Mouse (Mus musculus) neural tube, embryonic 14.5 days (tissue): ENCODE measurements at regions not wholly inside any gene's neighbourhood (a gene's known extent, or its start where the extent isn't known, plus 50 kb on each side); places are given as distances from the start of the nearest gene placed in this dataset.

Experiments used
- ATAC-seq: fragments of 200-750 bp; cut with Nextera tagmentation; 2 replicates; pipeline ENCODE4 v1.8.0; 2017; ENCODE audit warnings: low read depth, mild to moderate bottlenecking, moderate TSS enrichment, moderate library complexity
- H3K27ac ChIP-seq: fragments of 300-500 bp; sonication (generic); 2 replicates; pipeline ENCODE4 v1.5.1; 2014; ENCODE audit warnings: low read depth, mild to moderate bottlenecking, control low read depth, low read length, moderate library complexity, mixed read lengths
- H3K27me3 ChIP-seq: fragments of 300-500 bp; sonication (generic); 2 replicates; pipeline ENCODE4 v1.6.1; 2014; ENCODE audit warnings: low read length; ENCODE audit not compliant: control insufficient read depth, insufficient read depth
- H3K36me3 ChIP-seq: fragments of 300-500 bp; sonication (generic); 2 replicates; pipeline ENCODE4 v1.6.1; 2014; ENCODE audit warnings: low read length, mixed read lengths; ENCODE audit not compliant: control insufficient read depth, insufficient read depth
- H3K4me1 ChIP-seq: fragments of 300-500 bp; sonication (generic); 2 replicates; pipeline ENCODE4 v1.6.1; 2014; ENCODE audit warnings: low read length; ENCODE audit not compliant: control insufficient read depth, insufficient read depth
- H3K4me2 ChIP-seq: fragments of 300-500 bp; sonication (generic); 2 replicates; pipeline ENCODE4 v1.6.1; 2014; ENCODE audit warnings: mild to moderate bottlenecking, low read depth, low read length, control low read depth
- H3K4me3 ChIP-seq: fragments of 300-500 bp; sonication (generic); 2 replicates; pipeline ENCODE4 v1.5.1; 2014; ENCODE audit warnings: low read depth, low read length, control low read depth, mixed read lengths
- H3K9ac ChIP-seq: fragments of 300-500 bp; sonication (generic); replicated peaks from 2 replicates; pipeline ENCODE4 v1.6.1; 2014; ENCODE audit warnings: low read depth, mild to moderate bottlenecking, control low read depth, low read length, mixed read lengths
- H3K9me3 ChIP-seq: fragments of 300-500 bp; sonication (generic); 2 replicates; pipeline ENCODE4 v1.6.1; 2016; ENCODE audit warnings: low read length; ENCODE audit not compliant: control insufficient read depth
- WGBS: fragments of 180-500 bp; shearing (Covaris S2); extraction: QIAGEN DNeasy Blood & Tissue Kit; methylation state at CpG from one replicate; pipeline ENCODE4 v1.1.7; 2014; 5-methylcytosine and 5-hydroxymethylcytosine counted together

- WGBS: 86% methylated on average over 4 of the region's 4 CpGs
- H3K27ac ChIP-seq: no peak overlapping the region
- no peaks in the 10 kb centered on the region for H3K27me3 ChIP-seq
- no peaks in the 10 kb centered on the region for H3K36me3 ChIP-seq
- no peak overlapping the region for H3K4me3 ChIP-seq
- H3K4me1 ChIP-seq: no peaks in the 10 kb centered on the region
- no peak overlapping the region for H3K9ac ChIP-seq
- no peak for ATAC-seq
- H3K4me2 ChIP-seq: no peak overlapping the region
- H3K9me3 ChIP-seq: no peaks in the 10 kb centered on the region
Measured at GRCm38 (mm10) chr1:80076357-80076756, 141.9 kb downstream of the Fam124b start.

GRCm38 (mm10) chr1:80074376-80074775, 143.9 kb downstream of the Fam124b start:
- Histone ChIP-seq H3K4me3 (no peak overlapping the region), H3K4me2 (no peak overlapping the region), H3K36me3 (no peaks in the 10 kb centered on the region), H3K9ac (no peak overlapping the region), H3K27me3 (no peaks in the 10 kb centered on the region), H3K9me3 (no peaks in the 10 kb centered on the region), H3K27ac (no peak overlapping the region), H3K4me1 (no peaks in the 10 kb centered on the region)
- 90% methylated on average over 4 of the region's 4 CpGs for WGBS
- no peak for ATAC-seq

- ATAC-seq: no peak
- Histone ChIP-seq H3K27ac (no peak overlapping the region), H3K9ac (no peak overlapping the region), H3K27me3 (no peaks in the 10 kb centered on the region), H3K4me1 (no peaks in the 10 kb centered on the region), H3K4me2 (no peak overlapping the region), H3K9me3 (no peaks in the 10 kb centered on the region), H3K36me3 (no peaks in the 10 kb centered on the region), H3K4me3 (no peak overlapping the region)
- WGBS: 89% methylated on average over 3 of the region's 3 CpGs
Measured at GRCm38 (mm10) chr1:80073950-80074349, 144.3 kb downstream of the Fam124b start.

- no peak overlapping the region for H3K4me3 ChIP-seq
- H3K27me3 ChIP-seq: no peaks in the 10 kb centered on the region
- WGBS: 79% methylated on average over 4 of the region's 4 CpGs
- H3K4me2 ChIP-seq: no peak overlapping the region
- H3K4me1 ChIP-seq: no peaks in the 10 kb centered on the region
- H3K36me3 ChIP-seq: no peaks in the 10 kb centered on the region
- H3K27ac ChIP-seq: no peak overlapping the region
- no peaks in the 10 kb centered on the region for H3K9me3 ChIP-seq
- ATAC-seq: no peak
- no peak overlapping the region for H3K9ac ChIP-seq
Measured at GRCm38 (mm10) chr1:80069141-80069540, 149.1 kb downstream of the Fam124b start.

GRCm38 (mm10) chr1:80062121-80062520, 156.2 kb downstream of the Fam124b start:
- Histone ChIP-seq H3K36me3 (no peaks in the 10 kb centered on the region), H3K4me1 (no peaks in the 10 kb centered on the region), H3K4me3 (no peak overlapping the region), H3K4me2 (no peak overlapping the region), H3K27ac (no peak overlapping the region), H3K9me3 (no peaks in the 10 kb centered on the region), H3K9ac (no peak overlapping the region), H3K27me3 (no peaks in the 10 kb centered on the region)
- WGBS: 63% methylated on average over 1 of the region's 1 CpGs
- ATAC-seq: no peak

- H3K4me1 ChIP-seq: no peaks in the 10 kb centered on the region
- H3K27me3 ChIP-seq: no peaks in the 10 kb centered on the region
- H3K4me3 ChIP-seq: no peak overlapping the region
- WGBS: 63% methylated on average over 7 of the region's 7 CpGs
- H3K27ac ChIP-seq: no peak overlapping the region
- no peak overlapping the region for H3K9ac ChIP-seq
- ATAC-seq: no peak
- H3K9me3 ChIP-seq: no peaks in the 10 kb centered on the region
- H3K4me2 ChIP-seq: no peak overlapping the region
- no peaks in the 10 kb centered on the region for H3K36me3 ChIP-seq
Measured at GRCm38 (mm10) chr1:80061632-80062031, 156.6 kb downstream of the Fam124b start.

GRCm38 (mm10) chr1:80045141-80045540, 173.1 kb downstream of the Fam124b start:
- H3K9ac ChIP-seq: no peak overlapping the region
- H3K4me1 ChIP-seq: no peaks in the 10 kb centered on the region
- H3K27me3 ChIP-seq: no peaks in the 10 kb centered on the region
- H3K9me3 ChIP-seq: no peaks in the 10 kb centered on the region
- H3K27ac ChIP-seq: no peak overlapping the region
- H3K36me3 ChIP-seq: no peaks in the 10 kb centered on the region
- ATAC-seq: no peak
- H3K4me2 ChIP-seq: no peak overlapping the region
- no peak overlapping the region for H3K4me3 ChIP-seq
- 93% methylated on average over 10 of the region's 10 CpGs for WGBS

- Histone ChIP-seq H3K9me3 (no peaks in the 10 kb centered on the region), H3K27me3 (no peaks in the 10 kb centered on the region), H3K36me3 (no peaks in the 10 kb centered on the region), H3K4me1 (no peaks in the 10 kb centered on the region), H3K4me2 (no peak overlapping the region), H3K4me3 (no peak overlapping the region), H3K27ac (no peak overlapping the region), H3K9ac (no peak overlapping the region)
- WGBS: 88% methylated on average over 3 of the region's 3 CpGs
- ATAC-seq: no peak
Measured at GRCm38 (mm10) chr1:80040409-80040808, 177.9 kb downstream of the Fam124b start.

- H3K4me2 ChIP-seq: no peak overlapping the region
- no peaks in the 10 kb centered on the region for H3K27me3 ChIP-seq
- H3K36me3 ChIP-seq: no peaks in the 10 kb centered on the region
- H3K9ac ChIP-seq: no peak overlapping the region
- H3K9me3 ChIP-seq: no peaks in the 10 kb centered on the region
- no peak for ATAC-seq
- H3K4me1 ChIP-seq: no peaks in the 10 kb centered on the region
- H3K27ac ChIP-seq: no peak overlapping the region
- H3K4me3 ChIP-seq: no peak overlapping the region
- WGBS: 76% methylated on average over 3 of the region's 3 CpGs
Measured at GRCm38 (mm10) chr1:80039891-80040290, 178.4 kb downstream of the Fam124b start.

GRCm38 (mm10) chr1:80039161-80039560, 178.2 kb upstream of the Serpine2 start:
- WGBS: 89% methylated on average over 4 of the region's 4 CpGs
- H3K4me1 ChIP-seq: no peaks in the 10 kb centered on the region
- H3K36me3 ChIP-seq: no peaks in the 10 kb centered on the region
- H3K27ac ChIP-seq: no peak overlapping the region
- H3K4me3 ChIP-seq: no peak overlapping the region
- H3K9ac ChIP-seq: no peak overlapping the region
- ATAC-seq: no peak
- H3K27me3 ChIP-seq: no peaks in the 10 kb centered on the region
- H3K9me3 ChIP-seq: no peaks in the 10 kb centered on the region
- no peak overlapping the region for H3K4me2 ChIP-seq
